Mouse (Mus musculus) thymus, adult 2 months (tissue): ENCODE measurements around the gene Nom1. TPM values are rescaled to one million over a fixed set of nuclear protein-coding genes. Genes with fewer than 3 reads are reported as not detected.
"Not testable (repeated sequence)": the region's sequence is repeated elsewhere in the genome, so short reads cannot be mapped to it uniquely, and the experiment has no call there.

Experiments
- DNase-seq: peaks from one replicate; pipeline ENCODE4 v3.0.0; 2021
- H3K27ac ChIP-seq: fragments of 200-500 bp; 2 replicates; pipeline ENCODE4 v1.5.1; 2012; ENCODE audit warnings: low read length, control low read depth; ENCODE audit not compliant: control insufficient read depth, insufficient read depth
- H3K27me3 ChIP-seq: fragments of 200-500 bp; 2 replicates; pipeline ENCODE4 v1.6.1; 2012; ENCODE audit warnings: mild to moderate bottlenecking, low read length, moderate library complexity, mixed read lengths; ENCODE audit not compliant: control insufficient read depth, insufficient read depth
- H3K36me3 ChIP-seq: fragments of 200-500 bp; 2 replicates; pipeline ENCODE4 v1.6.1; 2012; ENCODE audit warnings: mild to moderate bottlenecking, low read length, moderate library complexity; ENCODE audit not compliant: control insufficient read depth, insufficient read depth
- H3K4me1 ChIP-seq: fragments of 200-500 bp; replicated peaks from 2 replicates; pipeline ENCODE4 v1.6.1; 2012; ENCODE audit warnings: low read length; ENCODE audit not compliant: control insufficient read depth, insufficient read depth
- H3K4me3 ChIP-seq: fragments of 200-500 bp; 2 replicates; pipeline ENCODE4 v1.5.1; 2012; ENCODE audit warnings: mild to moderate bottlenecking, low read length, control low read depth, moderate library complexity; ENCODE audit not compliant: control insufficient read depth, insufficient read depth
- CTCF ChIP-seq: fragments of 200-500 bp; IDR thresholded peaks from 2 replicates; pipeline ENCODE4 v1.5.1; 2012; ENCODE audit warnings: mild to moderate bottlenecking, control low read depth, low read length, moderate library complexity, borderline replicate concordance; ENCODE audit not compliant: control insufficient read depth, poor library complexity, insufficient read depth; ENCODE audit errors: extremely low read depth
- POLR2A ChIP-seq: fragments of 200-500 bp; IDR thresholded peaks from 2 replicates; pipeline ENCODE4 v1.6.1; 2012; ENCODE audit warnings: mild to moderate bottlenecking, low read length, control low read depth, moderate library complexity; ENCODE audit not compliant: control insufficient read depth, poor library complexity, insufficient read depth; ENCODE audit errors: extremely low read depth
- WGBS: fragments of 180-500 bp; shearing (Covaris S2); methylation state at CpG from one replicate; pipeline ENCODE4 v1.1.7; 2018; 5-methylcytosine and 5-hydroxymethylcytosine counted together
- polyA plus RNA-seq: library from polyadenylated mRNA; depleted of rRNA; stranded (reverse); fragments of >200 nt; gene quantifications from 2 replicates; pipeline ENCODE4 v1.2.3, GENCODE M21; 2012

The Nom1 gene
- polyA plus RNA-seq, 1 experiment = 7.5 TPM

GRCm38 (mm10) chr5:29413041-29413440 is 21.4 kb upstream of the Nom1 start:
- Histone ChIP-seq H3K27me3 (no peaks in the 10 kb centered on the region), H3K4me1 (no peaks in the 10 kb centered on the region), H3K4me3 (no peak overlapping the region), H3K27ac (no peak overlapping the region), H3K36me3 (no peaks in the 10 kb centered on the region)
- DNase-seq = no peak
- 79% methylated on average over 3 of the region's 3 CpGs for whole genome bisulfite sequencing
- TF ChIP-seq CTCF = no peak
- no peak for TF ChIP-seq POLR2A

- not testable (repeated sequence) for DNase-seq, H3K4me1 ChIP-seq, H3K27ac ChIP-seq, H3K4me3 ChIP-seq, H3K27me3 ChIP-seq, H3K36me3 ChIP-seq
- WGBS = 68% methylated on average over 3 of the region's 3 CpGs
These were observed 11.1 kb upstream of the Nom1 start for GRCm38 (mm10) chr5:29423330-29423729.

- TF ChIP-seq CTCF (no peak), POLR2A (no peak)
- peaks cover 7% of the 10 kb centered on the region for H3K36me3 ChIP-seq
- H3K4me3 ChIP-seq = peak overlapping the region; percentile 76
- H3K4me1 ChIP-seq = peaks cover 11% of the 10 kb centered on the region
- under 1% methylated on average over 48 of the region's 48 CpGs for WGBS
- H3K27ac ChIP-seq = no peak overlapping the region
- no peaks in the 10 kb centered on the region for H3K27me3 ChIP-seq
- no peak for DNase-seq
These were observed 451 bp downstream of the Nom1 start for GRCm38 (mm10) chr5:29434872-29435358.

GRCm38 (mm10) chr5:29435491-29435890 is 1.0 kb downstream of the Nom1 start:
- DNase-seq = no peak
- H3K4me3 ChIP-seq = peak overlapping the region; percentile 76
- TF ChIP-seq POLR2A (no peak), CTCF (no peak)
- H3K27ac ChIP-seq = no peak overlapping the region
- 53% methylated on average over 8 of the region's 8 CpGs for WGBS
- peaks cover 12% of the 10 kb centered on the region for H3K36me3 ChIP-seq
- H3K27me3 ChIP-seq = no peaks in the 10 kb centered on the region
- H3K4me1 ChIP-seq = peaks cover 11% of the 10 kb centered on the region

- WGBS = 95% methylated on average over 6 of the region's 6 CpGs
- H3K27ac ChIP-seq, H3K27me3 ChIP-seq, H3K4me3 ChIP-seq, DNase-seq: not testable (repeated sequence)
- Histone ChIP-seq H3K36me3 (peaks cover 22% of the 10 kb centered on the region), H3K4me1 (peaks cover 11% of the 10 kb centered on the region)
These were observed 2.3 kb downstream of the Nom1 start for GRCm38 (mm10) chr5:29436728-29437127.

GRCm38 (mm10) chr5:29445275-29445674 is 10.8 kb downstream of the Nom1 start:
- H3K4me1 ChIP-seq = no peaks in the 10 kb centered on the region
- TF ChIP-seq CTCF (no peak), POLR2A (no peak)
- no peak overlapping the region for H3K27ac ChIP-seq
- 98% methylated on average over 2 of the region's 2 CpGs for WGBS
- no peak for DNase-seq
- H3K27me3 ChIP-seq = no peaks in the 10 kb centered on the region
- H3K4me3 ChIP-seq = no peak overlapping the region
- peaks cover 80% of the 10 kb centered on the region for H3K36me3 ChIP-seq

GRCm38 (mm10) chr5:29452352-29452751 is 17.9 kb downstream of the Nom1 start:
- WGBS = 94% methylated on average over 4 of the region's 4 CpGs
- no peak for DNase-seq
- H3K4me3 ChIP-seq = no peak overlapping the region
- peaks cover 35% of the 10 kb centered on the region for H3K36me3 ChIP-seq
- no peaks in the 10 kb centered on the region for H3K27me3 ChIP-seq
- H3K27ac ChIP-seq = no peak overlapping the region
- no peaks in the 10 kb centered on the region for H3K4me1 ChIP-seq
- TF ChIP-seq CTCF (no peak), POLR2A (no peak)
